Mouse (Mus musculus): ENCODE measurements around the gene Zfp260. TPM values are rescaled to one million over a fixed set of nuclear protein-coding genes. Genes with fewer than 3 reads are reported as not detected.

Gene Zfp260
- total RNA-seq, 1 experiment, result 40.4 TPM

DNA sequence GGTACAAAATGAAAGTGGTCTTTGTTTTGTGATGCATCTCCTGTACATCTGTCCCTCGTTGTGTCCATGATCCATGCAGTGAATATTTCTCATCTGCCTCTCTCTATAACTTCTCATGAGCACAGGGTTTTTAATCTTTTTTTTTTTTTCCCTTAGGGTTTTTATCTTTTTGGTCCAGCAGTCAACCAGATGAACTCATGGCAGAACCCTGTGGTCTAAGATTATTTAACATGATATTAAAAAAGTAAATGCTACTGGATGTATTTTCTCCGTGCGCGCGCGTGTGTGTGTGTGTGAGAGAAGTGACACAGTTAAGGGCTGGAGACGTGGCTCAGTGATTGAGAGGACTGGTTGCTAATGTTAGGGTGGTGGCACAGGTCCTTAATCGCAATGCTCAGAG, 35.3 kb downstream of the Zfp260 start:
- H3K27ac ChIP-seq (ENCODE audit: insufficient read depth, low read depth, low read length, poor library complexity, severe bottlenecking), result no peak overlapping the region
- H3K9me3 ChIP-seq (ENCODE audit: control insufficient read depth, insufficient read depth, low read depth, low read length), result no peaks in the 10 kb centered on the region
- TF ChIP-seq CHD2 (IDR thresholded peaks at IDR 0.05; ENCODE audit: low read depth, low read length), result no peak
- no peak for TF ChIP-seq ZNF384 (IDR thresholded peaks at IDR 0.05; ENCODE audit: low read depth, low read length)
- no peak for TF ChIP-seq ZC3H11A (IDR thresholded peaks at IDR 0.05; ENCODE audit: borderline replicate concordance, low read depth, low read length)
- no peak for TF ChIP-seq MAFK (IDR thresholded peaks at IDR 0.05; ENCODE audit: insufficient read depth, low read depth, low read length)
- TF ChIP-seq HCFC1 (IDR thresholded peaks at IDR 0.05; ENCODE audit: borderline replicate concordance, insufficient read depth, low read length), result no peak
- H3K4me3 ChIP-seq (ENCODE audit: insufficient read depth in 1 of 2, low read depth in 1 of 2, low read length in 2 of 2, poor library complexity in 1 of 2, severe bottlenecking in 1 of 2), result no peak overlapping the region
- H3K4me1 ChIP-seq (ENCODE audit: control insufficient read depth in 2 of 2, insufficient read depth in 2 of 2, low read length in 2 of 2, poor library complexity in 1 of 2), result peaks cover 2 to 7% of the 10 kb centered on the region in 2 experiments; a peak in 3 of 4 replicates
- no peak for DNase-seq (ENCODE audit: low read depth, low spot score)
- in situ Hi-C loops (cut with MboI; ENCODE audit: low sequenced_read_pairs in 2 of 2, unreplicated experiment in 2 of 2), result no loop called here
- H3K36me3 ChIP-seq (ENCODE audit: control insufficient read depth, insufficient read depth, low read length, poor library complexity, severe bottlenecking), result peaks cover 6% of the 10 kb centered on the region; the same call in 1 of the 2 replicates
- no peak overlapping the region for H3K9ac ChIP-seq (ENCODE audit: insufficient read depth, low read depth, low read length, poor library complexity, severe bottlenecking)

DNA sequence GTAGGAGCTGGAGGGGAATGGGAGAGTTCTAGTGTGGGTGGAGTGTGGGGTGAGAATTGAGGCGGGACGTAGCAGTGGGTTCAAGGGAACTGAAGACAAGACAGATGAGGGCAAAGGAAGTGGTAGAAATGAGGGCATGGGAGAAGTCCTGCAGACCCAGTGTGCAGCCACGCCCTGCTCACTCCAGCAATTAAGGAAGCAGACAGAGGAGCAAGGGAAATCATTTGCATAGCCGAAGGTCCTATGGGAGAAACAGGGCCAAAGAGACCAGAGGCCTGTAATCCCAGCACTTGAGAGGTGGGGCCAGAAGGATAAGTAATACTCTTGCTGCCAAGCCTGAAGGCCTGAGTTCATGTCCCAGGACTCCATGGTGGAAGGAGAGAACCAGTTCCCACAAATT, 37.8 kb downstream of the Zfp260 start:
- TF ChIP-seq HCFC1 (IDR thresholded peaks at IDR 0.05; ENCODE audit: borderline replicate concordance, insufficient read depth, low read length) (no peak), ZNF384 (IDR thresholded peaks at IDR 0.05; ENCODE audit: low read depth, low read length) (no peak), MAFK (IDR thresholded peaks at IDR 0.05; ENCODE audit: insufficient read depth, low read depth, low read length) (no peak), CHD2 (IDR thresholded peaks at IDR 0.05; ENCODE audit: low read depth, low read length) (no peak), ZC3H11A (IDR thresholded peaks at IDR 0.05; ENCODE audit: borderline replicate concordance, low read depth, low read length) (no peak)
- H3K4me1 ChIP-seq (ENCODE audit: control insufficient read depth in 2 of 2, insufficient read depth in 2 of 2, low read length in 2 of 2, poor library complexity in 1 of 2), result peaks cover 0 to 7% of the 10 kb centered on the region in 2 experiments; a peak in 2 of 4 replicates
- H3K4me3 ChIP-seq (ENCODE audit: insufficient read depth in 1 of 2, low read depth in 1 of 2, low read length in 2 of 2, poor library complexity in 1 of 2, severe bottlenecking in 1 of 2), result no peak overlapping the region
- no peak overlapping the region; the same call in 1 of the 2 replicates for H3K9ac ChIP-seq (ENCODE audit: insufficient read depth, low read depth, low read length, poor library complexity, severe bottlenecking)
- H3K27ac ChIP-seq (ENCODE audit: insufficient read depth, low read depth, low read length, poor library complexity, severe bottlenecking), result no peak overlapping the region
- in situ Hi-C loops (cut with MboI; ENCODE audit: low sequenced_read_pairs in 2 of 2, unreplicated experiment in 2 of 2), result no loop called here
- peaks cover 4% of the 10 kb centered on the region; the same call in 1 of the 2 replicates for H3K36me3 ChIP-seq (ENCODE audit: control insufficient read depth, insufficient read depth, low read length, poor library complexity, severe bottlenecking)
- no peaks in the 10 kb centered on the region for H3K9me3 ChIP-seq (ENCODE audit: control insufficient read depth, insufficient read depth, low read depth, low read length)
- no peak for DNase-seq (ENCODE audit: low read depth, low spot score)

DNA sequence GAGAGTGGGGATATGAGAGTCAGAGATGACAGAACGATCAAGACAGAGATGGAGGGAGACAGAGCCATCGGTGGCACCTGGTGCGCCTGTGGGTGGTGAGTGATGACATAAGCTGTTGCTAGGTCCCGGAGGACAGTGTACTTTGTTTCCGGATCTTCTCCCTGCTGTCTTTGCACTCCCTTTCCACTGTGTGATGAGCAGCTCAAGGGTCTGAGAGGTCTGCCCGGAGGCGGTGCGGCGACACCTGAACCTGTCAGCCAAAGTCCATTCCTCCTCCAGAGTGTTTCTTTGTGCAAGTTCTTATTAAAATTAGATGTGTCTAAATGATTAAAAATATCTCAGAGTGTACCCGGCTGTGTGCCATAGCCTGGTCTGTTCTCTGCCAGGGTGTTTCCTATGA, 42.2 kb downstream of the Zfp260 start:
- no peaks in the 10 kb centered on the region for H3K9me3 ChIP-seq (ENCODE audit: control insufficient read depth, insufficient read depth, low read depth, low read length)
- no peak for DNase-seq (ENCODE audit: low read depth, low spot score)

DNA sequence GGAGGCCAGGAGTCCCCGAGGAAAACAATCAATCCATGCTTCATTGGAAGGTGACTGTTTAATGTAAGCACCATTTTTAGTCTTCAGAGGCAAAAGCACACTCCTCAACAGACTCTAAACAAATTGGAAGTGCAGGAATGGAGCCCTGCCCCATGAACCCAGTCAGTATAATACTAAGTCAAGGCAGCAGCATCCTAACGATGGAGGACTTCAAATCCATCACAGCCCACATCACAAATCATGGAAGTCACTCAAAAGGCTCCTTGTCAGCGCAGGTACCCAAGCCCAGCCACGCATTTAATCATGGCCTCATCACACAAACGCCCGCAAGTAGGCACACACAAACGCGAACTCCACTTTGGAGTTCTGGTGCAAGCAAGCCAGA, 48.6 kb downstream of the Zfp260 start:
- no peaks in the 10 kb centered on the region for H3K9me3 ChIP-seq (ENCODE audit: control insufficient read depth, insufficient read depth, low read depth, low read length)
- in situ Hi-C loops (cut with MboI; ENCODE audit: low sequenced_read_pairs in 2 of 2, unreplicated experiment in 2 of 2), result no loop called here
- H3K4me1 ChIP-seq (ENCODE audit: control insufficient read depth in 2 of 2, insufficient read depth in 2 of 2, low read length in 2 of 2, poor library complexity in 1 of 2), result no peaks in the 10 kb centered on the region
- peak overlapping the region; percentile 66 to 71 for H3K4me3 ChIP-seq (ENCODE audit: insufficient read depth in 1 of 2, low read depth in 1 of 2, low read length in 2 of 2, poor library complexity in 1 of 2, severe bottlenecking in 1 of 2)
- H3K27ac ChIP-seq (ENCODE audit: insufficient read depth, low read depth, low read length, poor library complexity, severe bottlenecking), result no peak overlapping the region
- peak overlapping the region; percentile 75; the same call in 1 of the 2 replicates for H3K9ac ChIP-seq (ENCODE audit: insufficient read depth, low read depth, low read length, poor library complexity, severe bottlenecking)
- no peaks in the 10 kb centered on the region for H3K36me3 ChIP-seq (ENCODE audit: control insufficient read depth, insufficient read depth, low read length, poor library complexity, severe bottlenecking)
- no peak for TF ChIP-seq HCFC1 (IDR thresholded peaks at IDR 0.05; ENCODE audit: borderline replicate concordance, insufficient read depth, low read length)
- TF ChIP-seq MAFK (IDR thresholded peaks at IDR 0.05; ENCODE audit: insufficient read depth, low read depth, low read length), result no peak
- no peak for TF ChIP-seq ZC3H11A (IDR thresholded peaks at IDR 0.05; ENCODE audit: borderline replicate concordance, low read depth, low read length)
- TF ChIP-seq CHD2 (IDR thresholded peaks at IDR 0.05; ENCODE audit: low read depth, low read length), result no peak
- no peak for TF ChIP-seq ZNF384 (IDR thresholded peaks at IDR 0.05; ENCODE audit: low read depth, low read length)
- DNase-seq (ENCODE audit: low read depth, low spot score), result no peak

More for the DNA sequence above, 42.2 kb downstream of the Zfp260 start:
- in situ Hi-C loops (cut with MboI; ENCODE audit: low sequenced_read_pairs in 2 of 2, unreplicated experiment in 2 of 2), result no loop called here
- peaks cover 4% of the 10 kb centered on the region; the same call in 1 of the 2 replicates for H3K36me3 ChIP-seq (ENCODE audit: control insufficient read depth, insufficient read depth, low read length, poor library complexity, severe bottlenecking)
- H3K4me3 ChIP-seq (ENCODE audit: insufficient read depth in 1 of 2, low read depth in 1 of 2, low read length in 2 of 2, poor library complexity in 1 of 2, severe bottlenecking in 1 of 2), result no peak overlapping the region
- TF ChIP-seq CHD2 (IDR thresholded peaks at IDR 0.05; ENCODE audit: low read depth, low read length) (no peak), ZC3H11A (IDR thresholded peaks at IDR 0.05; ENCODE audit: borderline replicate concordance, low read depth, low read length) (no peak), HCFC1 (IDR thresholded peaks at IDR 0.05; ENCODE audit: borderline replicate concordance, insufficient read depth, low read length) (no peak), ZNF384 (IDR thresholded peaks at IDR 0.05; ENCODE audit: low read depth, low read length) (no peak), MAFK (IDR thresholded peaks at IDR 0.05; ENCODE audit: insufficient read depth, low read depth, low read length) (no peak)
- H3K9ac ChIP-seq (ENCODE audit: insufficient read depth, low read depth, low read length, poor library complexity, severe bottlenecking), result no peak overlapping the region
- H3K27ac ChIP-seq (ENCODE audit: insufficient read depth, low read depth, low read length, poor library complexity, severe bottlenecking), result no peak overlapping the region
- H3K4me1 ChIP-seq (ENCODE audit: control insufficient read depth in 2 of 2, insufficient read depth in 2 of 2, low read length in 2 of 2, poor library complexity in 1 of 2), result peaks cover 0 to 7% of the 10 kb centered on the region in 2 experiments; a peak in 2 of 4 replicates

All from ES-E14 (cell line).